Mouse (Mus musculus): ENCODE measurements around the gene Tex22. TPM values are rescaled to one million over a fixed set of nuclear protein-coding genes. Genes with fewer than 3 reads are reported as not detected.

Gene Tex22
- polyA plus RNA-seq, 1 experiment from 2014 or later = not detected

DNA sequence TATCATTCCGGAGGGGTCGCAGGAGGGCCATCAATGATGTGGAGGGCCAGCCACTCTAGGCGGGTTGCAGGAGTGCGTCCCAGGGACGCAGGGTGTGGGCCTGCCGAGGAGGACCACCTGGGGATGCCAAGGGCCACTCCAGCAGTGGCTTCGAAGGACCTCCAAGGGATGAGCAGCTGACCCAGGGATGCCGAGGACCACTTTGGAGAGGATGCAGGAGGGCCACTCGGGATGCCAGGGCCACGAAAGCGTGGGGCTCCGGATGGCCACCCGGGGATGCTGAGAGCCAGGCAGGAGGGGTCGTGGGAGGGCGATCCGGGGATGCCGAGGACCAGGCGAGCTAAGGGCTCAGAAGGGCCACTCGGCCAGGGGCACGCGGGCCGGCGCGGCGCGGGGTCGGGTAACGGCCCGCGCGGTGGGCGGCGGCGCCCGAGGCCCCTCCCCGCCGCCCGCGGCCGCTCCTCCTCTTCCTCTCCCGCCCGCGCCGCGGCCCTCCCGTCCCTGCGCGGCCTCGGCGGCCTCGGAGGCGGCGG lies 23.5 kb downstream of the Tex22 start, which contains the start of gene Mta1:
Gene Mta1, plus strand, starts transcription at position 530 of the 533 bp plus-strand sequence.
- peak within 1 kb of the TSS; percentile 99 for H3K27ac ChIP-seq (replicated peaks)
- DNase-seq (ENCODE audit: low spot score) = peak; percentile 79
- H3K4me1 ChIP-seq = peaks cover 41% of the 10 kb centered on the region
- H3K4me3 ChIP-seq = peak within 1 kb of the TSS; percentile 99
- no peaks in the 10 kb centered on the region for H3K27me3 ChIP-seq (replicated peaks; ENCODE audit: low read depth, poor library complexity, severe bottlenecking)
- no peaks in the 10 kb centered on the region for H3K9me3 ChIP-seq
- H3K36me3 ChIP-seq (replicated peaks) = peaks cover 37% of the 10 kb centered on the region
- WGBS = 3% methylated on average over 53 of the region's 53 CpGs

DNA sequence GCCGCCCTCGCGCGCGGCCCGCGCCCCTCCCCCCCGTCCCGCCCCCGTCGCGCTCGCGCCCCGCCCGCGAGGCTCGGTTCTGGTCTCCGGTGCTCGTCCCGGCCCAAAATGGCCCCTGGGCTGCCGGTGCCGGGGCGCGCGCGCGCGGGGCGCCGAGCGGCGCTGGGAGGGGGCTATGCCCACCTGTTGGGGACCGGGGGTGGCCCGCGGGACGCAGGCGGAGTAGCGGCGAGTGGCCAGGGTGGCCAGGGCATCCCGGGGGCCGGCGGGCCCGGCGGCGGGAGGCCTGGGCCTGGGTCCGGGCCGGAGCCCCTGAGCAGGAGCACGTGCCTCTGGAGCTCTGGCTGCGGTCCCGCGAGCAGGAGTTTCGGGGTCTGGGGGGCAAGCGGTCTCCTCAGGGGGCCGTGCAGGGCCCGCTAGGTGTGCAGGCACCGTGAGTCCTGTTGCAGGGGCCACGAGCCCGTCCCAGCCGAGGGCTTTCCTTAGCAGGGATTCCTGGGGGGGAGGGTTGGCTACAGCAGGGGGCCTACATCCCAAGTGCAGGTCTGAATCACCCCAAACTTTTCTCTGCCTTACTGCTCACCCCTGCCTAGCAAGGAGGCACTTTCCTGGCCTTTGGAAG lies 24.3 kb downstream of the Tex22 start:
- DNase-seq (ENCODE audit: low spot score) = peak; percentile 59

DNA sequence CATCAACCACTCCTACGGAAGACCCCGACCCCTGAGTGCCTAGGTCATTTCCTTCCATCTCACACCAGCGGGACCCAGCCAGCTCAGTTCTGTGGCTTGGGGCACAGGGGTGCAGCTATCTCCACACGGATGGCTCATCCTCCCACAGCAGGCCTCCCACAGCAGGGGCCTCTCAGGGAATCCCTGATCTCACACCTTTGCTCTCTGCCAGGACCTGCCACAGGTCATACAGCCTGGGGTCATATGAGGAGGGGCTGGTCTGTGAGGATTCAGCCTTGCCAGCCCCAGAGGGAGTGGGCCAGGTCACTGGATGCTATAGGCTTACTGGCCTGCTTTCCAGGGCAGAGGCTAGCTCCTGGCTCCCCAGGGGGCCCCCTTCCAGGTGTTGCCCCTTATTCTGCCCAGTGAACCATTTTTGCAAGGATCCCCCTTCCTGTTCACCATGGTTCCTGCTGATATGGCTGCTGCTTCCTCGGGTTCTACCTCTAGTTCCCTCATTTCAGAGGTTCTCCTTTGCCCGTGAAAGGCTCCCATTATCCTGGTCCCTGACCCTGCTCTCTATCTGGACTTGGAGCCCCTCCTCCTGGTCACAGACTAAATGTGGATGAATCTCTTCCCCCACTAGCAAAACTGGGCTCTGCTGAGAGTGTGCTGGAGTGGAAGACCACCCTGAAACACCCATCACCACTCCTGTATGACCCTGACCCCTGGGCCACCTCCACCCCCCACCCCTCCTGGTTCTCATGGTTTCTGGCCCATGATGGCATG lies 25.4 kb downstream of the Tex22 start:
- peaks cover 48% of the 10 kb centered on the region for H3K4me1 ChIP-seq
- 31% methylated on average over 6 of the region's 6 CpGs for WGBS
- H3K4me3 ChIP-seq = peak overlapping the region; percentile 99
- no peak for DNase-seq (ENCODE audit: low spot score)
- H3K9me3 ChIP-seq = no peaks in the 10 kb centered on the region
- peak overlapping the region; percentile 99 for H3K27ac ChIP-seq (replicated peaks)
- H3K27me3 ChIP-seq (replicated peaks; ENCODE audit: low read depth, poor library complexity, severe bottlenecking) = no peaks in the 10 kb centered on the region
- H3K36me3 ChIP-seq (replicated peaks) = peaks cover 55% of the 10 kb centered on the region

More for the DNA sequence above, 24.3 kb downstream of the Tex22 start:
- Histone ChIP-seq H3K9me3 (no peaks in the 10 kb centered on the region), H3K4me1 (peaks cover 44% of the 10 kb centered on the region), H3K36me3 (replicated peaks) (peaks cover 45% of the 10 kb centered on the region), H3K27ac (replicated peaks) (peak overlapping the region; percentile 99), H3K27me3 (replicated peaks; ENCODE audit: low read depth, poor library complexity, severe bottlenecking) (no peaks in the 10 kb centered on the region), H3K4me3 (peak overlapping the region; percentile 99)
- 2% methylated on average over 60 of the region's 60 CpGs for WGBS

DNA sequence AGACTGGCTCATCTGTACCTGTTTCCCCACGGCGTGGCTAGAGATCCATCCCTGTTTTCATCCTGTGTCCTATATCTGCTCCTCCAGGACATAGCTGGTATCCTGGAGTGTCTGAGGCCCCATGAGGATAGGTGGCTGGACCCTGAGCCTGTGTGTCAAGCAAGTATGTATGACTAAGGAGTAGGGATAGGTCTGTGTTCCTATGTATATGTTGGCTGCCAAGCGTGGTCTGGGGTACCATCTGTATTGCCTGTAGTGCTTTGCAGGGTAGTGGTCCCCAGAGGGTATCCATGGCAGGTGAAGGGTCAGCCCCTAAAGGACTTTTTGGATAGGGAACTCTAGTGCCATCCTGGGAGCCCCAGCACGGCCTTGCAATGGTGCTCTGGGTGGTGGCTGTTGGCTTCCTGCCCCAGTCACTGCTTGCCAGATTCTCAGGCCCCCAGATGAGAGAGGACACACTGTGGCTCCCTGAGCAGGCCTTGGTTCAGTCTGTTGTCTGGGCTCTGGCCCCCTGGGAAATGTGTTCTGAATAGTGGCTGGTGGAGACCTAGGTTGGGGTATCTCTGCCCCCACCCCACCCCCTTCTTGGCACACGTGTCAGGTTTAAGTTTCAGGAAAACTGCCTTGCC lies 26.3 kb downstream of the Tex22 start:
- WGBS = 88% methylated on average over 5 of the region's 5 CpGs
- DNase-seq (ENCODE audit: low spot score) = no peak
- Histone ChIP-seq H3K36me3 (replicated peaks) (peaks cover 64% of the 10 kb centered on the region), H3K27me3 (replicated peaks; ENCODE audit: low read depth, poor library complexity, severe bottlenecking) (no peaks in the 10 kb centered on the region), H3K27ac (replicated peaks) (peak overlapping the region; percentile 99; the same call in 1 of the 2 replicates), H3K4me1 (peaks cover 48% of the 10 kb centered on the region), H3K4me3 (peak overlapping the region; percentile 99; the same call in 1 of the 2 replicates), H3K9me3 (peaks cover 3% of the 10 kb centered on the region; the same call in 1 of the 2 replicates)

DNA sequence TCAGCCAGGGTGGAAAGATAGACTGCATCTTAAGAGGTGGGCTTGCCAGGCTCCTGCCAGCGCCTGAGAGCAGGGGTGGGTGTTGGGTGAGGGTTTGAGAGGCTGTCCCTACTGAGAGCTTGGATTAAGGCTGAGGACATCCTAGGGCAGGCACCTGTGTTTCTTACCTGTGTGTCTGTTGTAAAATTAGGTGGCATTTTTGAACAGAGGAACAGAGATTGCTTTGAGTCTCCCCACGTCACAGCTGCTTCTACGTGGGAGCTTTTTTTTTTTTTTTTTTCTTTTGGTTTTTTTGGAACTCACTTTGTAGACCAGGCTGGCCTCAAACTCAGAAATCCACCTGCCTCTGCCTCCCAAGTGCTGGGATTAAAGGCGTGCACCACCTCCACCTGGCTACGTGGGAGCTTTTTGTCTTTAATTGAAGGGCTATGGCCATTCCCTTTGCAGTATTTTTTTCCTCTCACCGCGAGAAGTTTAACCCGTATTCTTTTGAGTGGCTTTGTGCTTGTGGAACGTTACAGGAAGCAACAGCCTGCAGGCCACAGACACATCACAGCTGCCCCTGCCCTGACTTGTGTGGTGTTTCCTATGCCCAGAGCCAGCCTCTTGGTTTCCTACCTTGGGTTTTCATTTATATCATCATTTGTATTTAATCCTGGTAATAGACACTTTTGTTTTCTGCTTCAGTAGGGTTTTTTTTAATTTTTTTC lies 27.1 kb downstream of the Tex22 start:
- peaks cover 48% of the 10 kb centered on the region for H3K4me1 ChIP-seq
- H3K9me3 ChIP-seq = peaks cover 6% of the 10 kb centered on the region; the same call in 1 of the 2 replicates
- no peaks in the 10 kb centered on the region for H3K27me3 ChIP-seq (replicated peaks; ENCODE audit: low read depth, poor library complexity, severe bottlenecking)
- no peak for DNase-seq (ENCODE audit: low spot score)
- H3K36me3 ChIP-seq (replicated peaks) = peaks cover 73% of the 10 kb centered on the region
- no peak overlapping the region for H3K27ac ChIP-seq (replicated peaks)
- 0 out of 2 replicates have a peak overlapping the region, but pooled peaks have one; percentile 99 for H3K4me3 ChIP-seq
- 89% methylated on average over 9 of the region's 9 CpGs for WGBS

DNA sequence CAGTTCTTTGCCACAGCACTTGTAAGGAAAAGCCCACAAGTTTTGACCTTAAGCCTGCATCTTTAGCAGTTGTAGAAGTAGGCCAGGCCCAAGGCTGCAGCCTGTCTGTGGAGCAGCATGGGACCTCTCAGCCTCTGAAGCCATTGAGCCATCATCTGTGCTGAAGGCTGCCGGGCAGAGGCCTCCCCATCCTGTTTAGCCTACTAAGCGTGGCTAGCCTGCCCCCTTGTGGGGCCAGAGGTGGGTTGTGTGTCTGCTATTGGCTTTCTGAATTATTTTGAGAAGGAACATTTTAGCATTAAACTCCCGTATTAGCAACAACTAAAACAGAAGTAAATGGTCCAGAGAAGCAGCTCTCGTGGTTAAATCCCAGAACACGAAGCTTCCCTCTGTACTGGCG lies 28.2 kb downstream of the Tex22 start:
- 67% methylated on average over 6 of the region's 6 CpGs for WGBS
- H3K4me1 ChIP-seq = peaks cover 41% of the 10 kb centered on the region
- DNase-seq (ENCODE audit: low spot score) = peak; percentile 59
- H3K9me3 ChIP-seq = peaks cover 6% of the 10 kb centered on the region; the same call in 1 of the 2 replicates
- no peak overlapping the region for H3K27ac ChIP-seq (replicated peaks)
- H3K4me3 ChIP-seq = no peak overlapping the region
- no peaks in the 10 kb centered on the region for H3K27me3 ChIP-seq (replicated peaks; ENCODE audit: low read depth, poor library complexity, severe bottlenecking)
- peaks cover 78% of the 10 kb centered on the region for H3K36me3 ChIP-seq (replicated peaks)

DNA sequence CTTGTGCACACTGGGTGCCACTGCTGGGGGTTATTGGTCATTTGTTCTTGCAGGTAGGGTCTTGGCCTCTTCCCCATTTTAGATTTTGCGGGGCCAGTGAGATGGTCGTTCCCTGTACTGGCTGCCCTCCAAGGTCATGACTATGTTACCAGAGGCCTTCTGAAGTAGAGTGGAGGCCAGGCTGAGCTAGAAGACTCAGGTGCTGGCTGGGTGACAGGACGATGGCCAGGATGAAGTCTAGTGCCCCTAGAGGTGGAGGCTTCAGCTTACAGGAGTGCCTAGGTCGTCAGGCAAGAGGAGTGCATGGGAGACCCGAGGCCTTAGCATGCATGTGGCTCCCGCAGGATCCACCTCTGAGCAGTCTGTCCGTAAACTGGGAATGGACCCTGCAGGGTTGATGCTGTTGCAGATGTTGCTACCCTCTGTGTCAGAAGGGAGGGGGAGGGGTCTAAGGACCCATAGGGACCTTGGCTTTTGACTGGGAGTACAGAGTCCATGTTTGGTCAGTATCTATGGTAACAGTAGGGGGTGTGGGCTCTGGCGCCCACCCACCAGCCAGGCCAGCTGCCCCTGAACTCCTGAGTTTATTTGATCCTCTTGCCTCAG lies 29.6 kb downstream of the Tex22 start:
- Histone ChIP-seq H3K4me1 (peaks cover 37% of the 10 kb centered on the region), H3K9me3 (peaks cover 6% of the 10 kb centered on the region; the same call in 1 of the 2 replicates), H3K36me3 (replicated peaks) (peaks cover 87% of the 10 kb centered on the region), H3K4me3 (no peak overlapping the region), H3K27ac (replicated peaks) (no peak overlapping the region), H3K27me3 (replicated peaks; ENCODE audit: low read depth, poor library complexity, severe bottlenecking) (no peaks in the 10 kb centered on the region)
- DNase-seq (ENCODE audit: low spot score) = no peak
- WGBS = 88% methylated on average over 8 of the region's 8 CpGs

DNA sequence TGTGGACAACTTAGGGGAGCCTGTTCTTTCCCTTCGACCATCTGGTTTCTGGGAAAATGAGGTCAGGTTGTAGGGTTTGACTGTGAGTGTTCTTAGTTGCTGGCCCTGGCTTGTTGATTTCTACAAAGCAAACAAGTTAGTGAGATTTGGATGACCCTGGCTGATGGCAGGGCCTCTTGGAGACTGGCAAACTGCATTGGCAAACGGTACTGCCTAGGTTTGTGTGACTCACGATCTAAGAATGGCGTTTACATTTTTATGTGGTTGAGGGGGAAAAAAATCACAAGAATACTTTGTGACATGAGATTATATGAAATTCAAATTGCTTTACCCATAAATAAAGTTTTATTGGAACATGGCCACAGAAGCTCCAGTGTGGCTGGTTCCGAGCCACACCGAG lies 32.1 kb downstream of the Tex22 start:
- Histone ChIP-seq H3K27ac (replicated peaks) (no peak overlapping the region), H3K27me3 (replicated peaks; ENCODE audit: low read depth, poor library complexity, severe bottlenecking) (no peaks in the 10 kb centered on the region), H3K9me3 (peaks cover 6% of the 10 kb centered on the region; the same call in 1 of the 2 replicates), H3K4me3 (no peak overlapping the region), H3K4me1 (peaks cover 14% of the 10 kb centered on the region), H3K36me3 (replicated peaks) (peaks cover 79% of the 10 kb centered on the region)
- no peak for DNase-seq (ENCODE audit: low spot score)
- WGBS = 93% methylated on average over 6 of the region's 6 CpGs

DNA sequence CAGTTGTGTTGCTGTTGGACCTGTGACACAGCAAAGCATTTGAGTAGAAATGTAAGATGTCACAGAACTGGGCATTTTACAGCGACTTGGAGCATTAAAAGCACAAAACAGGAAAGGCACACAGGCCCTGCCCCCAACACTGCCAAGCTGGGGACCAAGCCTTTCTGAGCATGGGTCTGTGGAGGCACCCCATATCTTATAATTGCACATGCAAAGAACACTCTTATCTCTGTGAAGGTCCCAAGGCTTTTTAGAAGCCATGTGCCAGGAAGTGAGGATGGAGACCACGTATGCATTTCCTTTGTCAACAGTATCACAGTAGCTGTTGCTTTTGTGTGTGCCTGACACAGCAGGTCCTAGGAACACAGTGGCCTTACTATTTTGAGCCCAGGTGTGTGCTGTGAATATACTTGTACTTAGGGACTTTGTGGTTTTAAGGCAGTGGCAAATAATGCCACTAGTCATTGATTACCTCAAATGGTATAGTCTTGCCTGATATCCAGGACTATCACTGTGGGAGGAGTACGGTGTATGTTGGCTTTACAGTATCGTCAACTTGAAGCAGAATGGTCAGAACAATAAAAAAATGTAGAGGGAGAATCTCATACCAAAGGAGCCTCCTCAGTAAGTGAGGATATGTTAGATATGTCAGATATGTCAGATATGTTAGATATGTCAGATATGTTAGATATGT lies 33.3 kb downstream of the Tex22 start:
- H3K27me3 ChIP-seq (replicated peaks; ENCODE audit: low read depth, poor library complexity, severe bottlenecking) = no peaks in the 10 kb centered on the region
- peaks cover 79% of the 10 kb centered on the region for H3K36me3 ChIP-seq (replicated peaks)
- H3K9me3 ChIP-seq = peaks cover 6% of the 10 kb centered on the region; the same call in 1 of the 2 replicates
- no peak for DNase-seq (ENCODE audit: low spot score)
- H3K4me1 ChIP-seq = peaks cover 10% of the 10 kb centered on the region
- no peak overlapping the region for H3K4me3 ChIP-seq
- no peak overlapping the region for H3K27ac ChIP-seq (replicated peaks)
- 88% methylated on average over 4 of the region's 4 CpGs for WGBS

DNA sequence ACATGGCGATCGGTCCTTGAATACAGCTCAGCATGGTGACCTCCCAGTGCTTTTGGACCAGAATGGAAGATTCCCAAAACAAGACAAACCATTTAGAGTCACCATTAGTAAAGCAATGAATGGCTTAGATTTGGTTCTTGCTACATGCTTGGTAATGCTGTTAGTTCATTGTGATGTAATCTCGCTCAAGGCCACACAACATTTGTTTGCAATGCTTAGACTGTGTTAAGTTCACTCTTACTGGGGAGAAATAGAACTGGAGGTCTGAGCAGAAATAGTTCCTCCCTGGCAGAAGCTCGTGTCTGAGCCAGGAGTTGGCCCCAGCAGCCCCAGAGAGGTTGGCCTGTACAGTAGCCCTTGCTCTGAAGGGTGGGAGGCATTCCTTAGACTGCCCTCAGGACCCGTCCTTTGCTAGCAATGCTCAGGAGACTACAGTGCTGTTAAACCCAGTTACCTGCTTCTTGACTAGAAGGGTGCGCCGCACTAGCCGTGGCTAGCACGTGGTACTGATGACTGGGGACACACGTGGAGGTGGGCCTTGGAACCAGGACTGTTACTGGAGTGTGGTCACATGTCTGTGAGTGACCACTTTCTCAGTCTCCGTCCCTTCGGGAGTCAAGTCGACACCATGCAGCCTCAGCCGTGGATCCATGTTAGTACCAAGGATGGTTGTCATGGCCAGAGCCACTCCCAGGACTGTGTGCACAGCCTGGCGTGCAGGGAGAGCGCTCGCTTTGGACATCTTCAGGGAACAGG lies 34.4 kb downstream of the Tex22 start:
- H3K4me1 ChIP-seq = peaks cover 6% of the 10 kb centered on the region
- H3K4me3 ChIP-seq = no peak overlapping the region
- H3K27ac ChIP-seq (replicated peaks) = no peak overlapping the region
- H3K36me3 ChIP-seq (replicated peaks) = peaks cover 79% of the 10 kb centered on the region
- H3K27me3 ChIP-seq (replicated peaks; ENCODE audit: low read depth, poor library complexity, severe bottlenecking) = no peaks in the 10 kb centered on the region
- no peak for DNase-seq (ENCODE audit: low spot score)
- H3K9me3 ChIP-seq = peaks cover 6% of the 10 kb centered on the region; the same call in 1 of the 2 replicates
- 86% methylated on average over 17 of the region's 17 CpGs for WGBS

Measured in embryonic facial prominence, embryonic 10.5 days (tissue).